Mouse (Mus musculus) gastrocnemius, postnatal 10 days (tissue): ENCODE measurements at regions not wholly inside any gene's neighbourhood (a gene's known extent, or its start where the extent isn't known, plus 50 kb on each side); places are given as distances from the start of the nearest gene placed in this dataset.

Source experiments
- DNase-seq: peaks from one replicate; pipeline ENCODE4 v3.0.0; 2021; ENCODE audit warnings: mixed read lengths

- no peak for DNase-seq
Observed at GRCm38 (mm10) chr15:59954345-59954744, 62.1 kb downstream of the 4933412E24Rik start.

GRCm38 (mm10) chr15:59953857-59954256 lies 62.6 kb downstream of the 4933412E24Rik start:
- no peak for DNase-seq

GRCm38 (mm10) chr15:59950617-59951216 lies 65.7 kb downstream of the 4933412E24Rik start:
- DNase-seq, result no peak

GRCm38 (mm10) chr15:59945208-59945607 lies 71.2 kb downstream of the 4933412E24Rik start:
- no peak for DNase-seq

- no peak for DNase-seq
Observed at GRCm38 (mm10) chr15:59936486-59936885, 79.9 kb downstream of the 4933412E24Rik start.

- DNase-seq, result no peak
Observed at GRCm38 (mm10) chr15:59913860-59914259, 102.6 kb downstream of the 4933412E24Rik start.

GRCm38 (mm10) chr15:59908300-59908699 lies 108.1 kb downstream of the 4933412E24Rik start:
- no peak for DNase-seq

- DNase-seq, result no peak
Observed at GRCm38 (mm10) chr15:59905832-59906797, 110.3 kb downstream of the 4933412E24Rik start.

GRCm38 (mm10) chr15:59904741-59905140 lies 111.7 kb downstream of the 4933412E24Rik start:
- DNase-seq, result no peak

- DNase-seq, result no peak
Observed at GRCm38 (mm10) chr15:59888996-59889395, 127.4 kb downstream of the 4933412E24Rik start.

- DNase-seq, result no peak
Observed at GRCm38 (mm10) chr15:59888131-59888459, 128.3 kb downstream of the 4933412E24Rik start.

- no peak for DNase-seq
Observed at GRCm38 (mm10) chr15:59887381-59888130, 128.9 kb downstream of the 4933412E24Rik start.

GRCm38 (mm10) chr15:59886036-59886435 lies 130.4 kb downstream of the 4933412E24Rik start:
- no peak for DNase-seq

GRCm38 (mm10) chr15:59882444-59882843 lies 134.0 kb downstream of the 4933412E24Rik start:
- no peak for DNase-seq

GRCm38 (mm10) chr15:59880426-59880825 lies 136.0 kb downstream of the 4933412E24Rik start:
- no peak for DNase-seq

- no peak for DNase-seq
Observed at GRCm38 (mm10) chr15:59879311-59879710, 137.1 kb downstream of the 4933412E24Rik start.

GRCm38 (mm10) chr15:59876279-59876742 lies 140.1 kb downstream of the 4933412E24Rik start:
- no peak for DNase-seq

- no peak for DNase-seq
Observed at GRCm38 (mm10) chr15:59866701-59867100, 149.7 kb downstream of the 4933412E24Rik start.

GRCm38 (mm10) chr15:59864746-59865499 lies 151.5 kb downstream of the 4933412E24Rik start:
- DNase-seq, result no peak

- DNase-seq, result no peak
Observed at GRCm38 (mm10) chr15:59852271-59853000, 164.0 kb downstream of the 4933412E24Rik start.

GRCm38 (mm10) chr15:59845158-59845739 lies 171.2 kb downstream of the 4933412E24Rik start:
- no peak for DNase-seq
